Mouse (Mus musculus) gastrocnemius, postnatal 4 days (tissue): ENCODE results near the gene Mov10l1. TPM values are rescaled to one million over a fixed set of nuclear protein-coding genes. Genes with fewer than 3 reads are reported as not detected.

ENCODE experiments used
- DNase-seq, 2 experiments: peaks; one replicate each; pipeline ENCODE4 v3.0.0; 2021 to 2022; ENCODE audit warnings: low spot score in 2 of 2, mixed read lengths in 2 of 2
- long read RNA-seq, 2 experiments: library from polyadenylated mRNA; stranded (forward); transcript quantifications; one replicate each; pipeline ENCODE4 v2.0.0; 2021
- total RNA-seq, 2 experiments: library from RNA; stranded (reverse); gene quantifications; 2 replicates each; pipeline ENCODE4 v1.2.3; 2021

Mov10l1 gene
- total RNA-seq: under 1 TPM in 1 of 2 experiments, not detected in 1; 0.44 TPM
- long read RNA-seq, experiment 1: 0 reads
- long read RNA-seq, experiment 2, partial matches to known transcripts: 2 of 2 reads
- long read RNA-seq, experiment 2, other reads (novel, unspliced or antisense): 0 of 2 reads

DNA sequence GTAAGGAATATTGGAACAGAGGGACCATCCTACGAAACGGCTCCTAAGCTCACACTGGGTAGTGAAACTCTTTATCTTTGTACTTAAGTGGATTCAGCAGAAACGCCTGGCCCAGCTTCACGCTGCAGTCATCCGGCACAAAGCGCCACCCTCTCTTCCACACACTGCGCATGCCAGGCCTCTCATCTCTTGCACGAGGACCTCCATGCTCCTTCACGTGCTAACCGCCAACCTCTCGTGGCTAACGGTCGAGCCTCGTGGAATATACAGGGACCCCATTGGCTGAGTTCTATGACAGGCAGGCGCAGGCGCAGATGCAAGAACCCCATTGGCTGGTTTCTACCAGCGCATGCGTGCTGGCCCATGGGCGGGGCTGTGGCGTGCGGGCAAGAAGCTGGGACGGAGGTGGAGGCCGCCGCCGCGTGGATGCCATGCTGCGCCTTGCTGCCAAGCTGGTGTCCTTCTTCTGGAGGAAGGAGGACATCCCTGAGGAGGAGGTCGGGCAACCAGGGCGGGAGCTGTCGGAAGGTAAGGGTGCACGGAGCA lies at the start of gene Mov10l1:
TSS of gene Mov10l1 (plus strand) at position 376 of the 546 bp plus-strand sequence.
- no peak for DNase-seq

DNA sequence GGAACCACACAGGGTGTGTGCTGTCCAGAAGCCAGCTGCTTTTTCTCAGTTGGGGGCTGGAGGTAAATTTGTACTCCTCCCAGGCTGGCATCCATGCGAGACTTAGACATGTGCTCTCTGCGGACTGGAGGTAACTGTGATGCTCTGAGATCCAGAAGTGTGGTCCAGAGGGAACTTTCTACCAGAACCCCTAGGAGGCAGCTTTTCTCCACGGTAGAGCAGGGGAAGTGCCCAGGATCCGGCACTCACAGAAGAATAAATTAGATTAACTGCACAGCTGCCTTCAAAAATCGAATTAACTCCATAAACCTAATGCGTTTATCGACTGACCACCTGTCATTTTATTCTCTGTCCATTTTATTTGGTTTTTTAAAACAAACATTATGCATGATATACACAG lies 48.6 kb upstream of the Mov10l1 start:
- DNase-seq: no peak

DNA sequence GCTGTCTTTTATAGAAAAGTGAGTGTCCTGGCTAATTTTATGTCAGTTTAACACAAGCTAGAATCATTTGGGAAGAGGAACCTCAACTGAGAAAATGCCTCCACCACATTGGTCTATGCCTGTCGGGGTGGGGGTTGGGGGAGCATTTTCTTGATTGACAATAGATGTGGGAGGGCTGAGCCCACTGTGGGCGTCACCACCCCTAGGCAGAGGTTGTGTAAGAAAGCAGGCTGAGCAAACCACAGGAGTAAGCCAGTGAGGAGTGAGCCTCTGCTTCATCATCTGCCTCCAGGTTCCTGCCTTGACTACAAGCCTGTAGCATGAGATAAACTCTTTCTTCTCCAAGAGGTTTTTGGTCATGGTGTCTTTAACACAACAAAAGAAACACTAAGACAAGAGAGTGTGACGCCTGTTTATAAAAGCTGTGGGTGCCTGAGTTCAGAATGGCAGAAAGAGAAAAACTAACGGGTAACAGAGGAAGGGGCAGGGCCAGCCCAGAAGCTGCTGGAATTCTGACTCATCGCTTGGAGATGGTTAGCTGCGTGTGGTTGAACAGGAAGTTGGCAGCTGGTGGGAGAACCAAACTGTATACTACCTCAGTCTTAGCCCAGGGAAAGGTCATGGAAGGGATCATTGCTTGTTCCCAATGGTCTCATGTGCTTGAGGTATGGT lies 46.0 kb upstream of the Mov10l1 start:
- no peak for DNase-seq

DNA sequence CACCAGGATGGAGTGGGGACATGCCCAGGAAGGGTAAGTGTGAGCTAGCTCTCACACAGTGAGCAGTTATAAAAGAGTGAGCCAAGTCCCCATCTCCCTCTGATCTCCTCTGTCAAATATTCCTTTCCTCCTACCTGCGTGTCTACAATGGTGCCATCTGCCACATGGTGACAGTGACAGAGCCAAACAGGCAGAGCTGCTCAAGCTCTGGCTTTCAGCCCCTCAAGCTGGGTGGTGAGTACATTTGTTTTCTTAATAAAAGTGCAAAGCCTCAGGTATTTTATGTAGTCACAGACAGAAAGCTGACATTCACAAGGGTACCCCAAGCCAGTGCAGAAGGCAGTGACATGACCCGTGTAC lies 45.4 kb upstream of the Mov10l1 start:
- DNase-seq: no peak

DNA sequence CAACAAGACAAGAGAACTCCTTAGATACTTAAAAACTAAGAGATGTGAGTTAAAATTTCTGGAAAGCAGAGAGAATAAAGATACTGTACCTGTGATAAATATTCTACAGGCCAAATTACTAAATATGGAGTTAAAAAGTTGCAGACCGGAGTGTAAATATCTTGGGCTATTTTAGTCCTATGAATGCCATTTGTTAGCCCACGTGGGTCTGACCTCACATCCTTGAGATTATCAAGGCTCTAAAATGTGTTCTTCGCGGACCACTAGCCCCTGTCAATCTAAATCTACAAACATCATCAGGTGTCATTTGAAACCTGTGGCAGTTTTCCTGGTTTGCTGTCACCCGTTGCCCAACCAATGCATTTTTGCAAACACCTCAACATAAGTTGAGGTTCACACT lies 39.9 kb upstream of the Mov10l1 start:
- no peak for DNase-seq

DNA sequence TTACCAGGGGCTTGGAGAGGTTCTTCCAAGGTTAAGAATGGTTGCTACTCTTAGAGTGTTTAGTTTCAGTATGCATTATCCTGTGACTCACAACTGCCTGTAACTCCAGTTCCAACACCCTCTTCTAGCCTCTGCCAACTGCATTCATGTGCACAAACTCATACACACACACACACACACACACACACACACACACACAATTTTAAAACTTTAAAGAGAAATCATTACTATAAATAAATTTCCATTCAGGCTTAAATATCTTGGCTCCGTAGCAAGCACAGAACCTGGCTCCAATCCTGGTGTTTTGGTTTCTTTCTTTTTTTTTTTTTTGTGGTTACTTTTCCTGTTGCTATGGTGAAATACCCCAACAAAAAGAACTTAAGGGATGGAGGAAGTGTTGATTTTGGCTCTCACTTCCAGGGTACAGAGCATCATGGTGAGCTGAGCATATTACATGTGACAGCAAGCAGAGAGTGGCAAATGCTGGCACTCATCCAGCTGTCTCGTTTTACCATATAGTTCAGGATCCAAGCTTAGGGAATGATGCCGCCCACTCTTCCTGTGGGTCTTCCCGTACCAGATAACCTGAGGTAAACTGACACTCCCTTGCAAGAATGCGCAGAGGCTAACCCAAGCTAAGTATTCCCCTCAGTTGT lies 38.7 kb upstream of the Mov10l1 start:
- DNase-seq: no peak

DNA sequence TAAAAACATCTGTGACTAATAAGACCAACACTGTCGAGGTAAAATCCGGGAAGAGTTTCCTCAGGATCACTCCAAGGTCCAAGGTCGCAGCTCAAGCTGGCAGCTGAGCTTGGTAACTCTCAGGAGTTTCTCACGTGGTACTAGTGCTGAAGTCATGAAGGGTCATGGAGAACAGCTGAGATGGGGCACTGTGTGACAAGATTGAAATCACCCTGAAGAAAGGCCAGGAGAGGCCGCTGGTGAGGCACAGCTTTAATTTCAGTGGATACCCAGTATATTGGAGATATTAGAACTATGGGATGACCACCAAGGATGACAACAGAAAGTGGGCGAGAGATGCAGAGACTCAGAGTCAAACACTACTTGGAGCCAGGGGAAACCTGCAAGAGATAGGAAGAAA lies 35.9 kb upstream of the Mov10l1 start:
- DNase-seq: no peak

DNA sequence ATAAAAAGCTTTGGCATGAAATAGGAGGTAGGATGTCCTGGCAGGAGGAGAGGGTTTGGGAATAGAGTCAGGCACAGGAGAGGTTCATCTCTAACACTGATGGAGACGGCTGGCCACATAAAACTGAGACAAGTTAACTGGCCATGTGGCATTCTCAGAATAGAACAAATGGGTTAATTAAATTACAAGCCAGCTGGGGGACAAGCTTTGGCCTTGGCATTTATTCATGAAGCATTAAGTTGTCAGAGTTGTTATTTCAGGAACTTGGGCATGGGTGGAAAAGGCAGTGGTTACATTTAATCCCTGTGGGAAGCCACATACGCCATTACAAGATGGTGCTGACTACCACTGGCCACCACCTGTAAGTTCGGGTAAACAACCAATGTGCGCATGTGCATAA lies 31.5 kb upstream of the Mov10l1 start:
- DNase-seq: no peak

DNA sequence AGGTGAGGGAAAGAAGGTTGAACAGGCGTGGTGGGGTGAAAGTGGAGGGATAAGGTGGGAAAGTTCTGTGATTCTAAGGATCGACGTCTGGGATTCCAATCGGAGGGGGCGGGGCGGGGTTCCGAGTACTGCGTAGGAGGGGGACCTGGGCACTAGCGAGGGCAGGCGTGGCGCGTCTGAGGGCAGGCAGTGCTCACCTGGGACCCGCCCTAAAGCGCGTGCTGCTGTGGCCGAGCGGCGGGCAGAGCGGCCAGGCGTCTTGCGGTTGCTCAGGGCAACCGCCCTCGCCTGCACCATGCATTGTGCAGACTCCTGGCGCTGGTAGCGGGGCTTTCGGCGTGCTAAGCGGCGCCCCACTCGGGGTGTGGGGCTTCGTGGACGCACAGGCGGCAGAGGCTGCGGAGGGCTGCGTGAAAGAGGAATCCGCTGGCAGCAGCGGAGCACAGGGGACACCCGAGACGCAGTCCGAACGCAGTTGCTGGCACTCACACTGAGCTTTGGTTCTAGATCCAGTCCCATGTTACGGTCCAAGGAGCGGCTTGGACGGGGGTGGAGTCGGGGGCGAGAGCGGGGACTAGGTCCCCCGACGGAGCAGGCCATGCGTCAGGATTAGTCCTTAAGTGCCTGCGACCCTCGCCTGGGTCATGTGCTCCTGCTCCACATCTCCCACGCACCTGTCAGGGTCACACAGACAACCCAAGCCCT lies 28.2 kb upstream of the Mov10l1 start, which contains the start of gene Ttll8:
TSS of gene Ttll8 (minus strand) at position 51 of the 705 bp plus-strand sequence.
- no peak for DNase-seq

DNA sequence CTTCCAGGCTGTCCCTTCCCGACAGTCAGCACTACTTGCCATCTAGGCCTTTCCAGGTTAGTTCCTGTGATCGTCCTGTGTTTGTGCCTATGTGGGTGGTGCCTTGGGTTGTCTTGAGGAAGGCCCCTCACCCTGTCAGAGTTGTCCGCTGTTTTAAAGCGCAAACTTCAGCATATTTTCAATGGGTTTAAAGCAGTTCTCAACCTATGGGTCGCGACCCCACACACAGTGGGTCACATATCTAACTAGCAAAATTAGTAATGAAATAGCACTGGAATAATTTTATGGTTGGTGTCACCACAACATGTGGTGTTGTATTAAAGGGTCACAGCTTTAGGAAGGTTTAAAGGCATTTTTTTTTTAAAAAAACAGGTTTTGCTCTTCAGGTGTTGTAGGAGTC lies 27.4 kb upstream of the Mov10l1 start:
- DNase-seq: no peak

DNA sequence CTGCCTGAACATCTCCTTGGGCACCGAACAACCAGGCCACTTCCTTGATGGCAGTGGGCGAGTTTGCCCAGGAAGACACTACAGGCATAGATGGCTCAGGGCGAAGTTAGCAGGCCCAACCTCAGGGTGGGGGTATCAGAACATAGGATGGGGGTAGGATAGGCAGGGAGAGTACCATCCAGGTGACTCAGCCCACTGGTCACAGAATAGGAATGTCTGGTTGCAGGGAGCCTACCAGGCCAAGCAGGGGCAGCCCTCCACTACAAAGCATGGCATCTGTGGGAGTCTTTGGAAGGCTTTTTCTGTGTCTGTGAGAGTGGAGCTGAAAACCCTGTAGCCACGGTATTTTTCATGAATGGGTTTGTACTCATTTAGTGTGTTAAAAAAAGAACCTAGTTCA lies 25.2 kb upstream of the Mov10l1 start:
- no peak for DNase-seq

DNA sequence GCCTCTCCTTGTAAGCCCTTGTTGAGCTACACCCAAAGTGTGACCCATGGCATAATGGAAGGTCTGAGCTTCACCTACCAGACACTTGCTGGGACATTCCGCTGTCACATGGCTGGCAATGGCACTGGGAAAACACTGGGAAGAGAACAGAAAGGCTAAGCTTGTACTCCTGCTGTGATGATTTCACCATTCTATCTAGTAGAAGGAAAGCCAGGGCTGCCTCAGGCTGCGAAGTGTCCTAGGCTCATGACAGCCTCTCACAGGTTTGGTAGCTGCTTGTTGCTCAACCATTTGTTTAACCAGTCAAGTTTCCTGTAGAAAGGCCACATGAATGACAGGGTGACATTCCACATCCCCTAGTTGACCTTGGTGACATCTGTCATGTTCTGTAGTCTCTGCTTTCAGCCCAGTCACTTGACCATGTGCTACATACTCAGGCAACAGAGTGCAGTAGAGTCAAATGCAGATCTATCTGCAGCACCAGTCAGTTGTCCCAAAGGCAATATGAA lies 18.6 kb upstream of the Mov10l1 start:
- DNase-seq: no peak

DNA sequence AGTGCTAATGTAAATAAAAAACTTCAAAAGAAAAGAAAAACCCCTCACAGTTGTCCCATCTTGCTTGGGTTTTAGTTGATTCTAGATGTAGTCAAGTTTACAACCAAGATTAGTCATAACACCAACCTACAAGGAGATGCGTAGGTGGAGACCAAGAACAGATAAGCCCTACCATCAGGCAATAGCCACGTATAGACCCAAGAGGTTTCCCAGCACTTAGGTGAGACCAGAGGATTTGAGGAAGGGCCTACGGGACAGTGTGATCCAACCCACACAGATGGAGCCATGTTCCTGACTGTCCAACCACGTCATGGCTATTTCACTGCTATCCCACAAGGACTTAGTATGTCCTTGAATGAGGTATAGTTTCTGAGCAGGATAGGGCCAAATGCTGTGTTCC lies 10.4 kb upstream of the Mov10l1 start:
- DNase-seq: no peak

DNA sequence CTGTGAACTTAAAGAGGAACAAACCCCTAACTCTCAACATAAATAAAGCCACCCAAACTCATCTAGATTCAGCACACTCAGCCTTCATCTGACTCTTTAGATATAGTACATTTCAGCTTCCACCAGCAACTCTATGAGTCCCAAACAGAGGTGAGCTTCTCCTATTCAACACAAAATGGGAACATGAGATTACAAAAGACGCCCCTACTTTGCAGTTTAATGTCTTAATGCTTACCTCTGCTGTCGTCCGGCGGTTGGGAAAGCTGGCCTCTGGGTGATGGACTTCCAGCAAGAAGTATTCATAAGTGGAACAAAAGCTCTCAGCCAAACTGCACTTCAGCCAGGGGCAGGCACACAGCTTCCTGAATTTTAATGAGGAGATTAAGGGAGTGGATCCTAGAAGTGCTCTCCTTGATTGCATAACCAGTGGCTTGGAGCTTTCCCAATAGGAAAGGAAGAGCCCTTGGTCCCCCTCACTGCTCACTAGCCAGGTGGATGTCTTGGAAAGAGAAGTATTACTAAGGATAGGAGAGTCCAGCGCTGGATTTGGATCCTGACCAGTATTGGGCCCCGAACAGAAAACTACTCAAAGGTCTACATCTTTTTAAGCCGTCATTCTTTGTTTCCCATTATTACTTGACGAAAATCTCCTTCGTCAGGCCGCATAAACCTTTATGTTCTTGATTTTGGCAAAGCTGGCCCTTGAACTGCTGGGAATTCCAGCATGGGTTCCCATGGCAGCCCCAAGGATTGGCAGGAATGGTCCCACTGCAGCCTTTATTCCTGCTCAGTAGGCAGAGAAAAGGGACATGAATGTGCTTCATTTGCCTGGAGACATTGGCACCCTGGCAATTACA lies 4.2 kb upstream of the Mov10l1 start, which contains the start of gene Mlc1:
TSS of gene Mlc1 (minus strand) at position 727 of the 857 bp plus-strand sequence.
- no peak for DNase-seq

DNA sequence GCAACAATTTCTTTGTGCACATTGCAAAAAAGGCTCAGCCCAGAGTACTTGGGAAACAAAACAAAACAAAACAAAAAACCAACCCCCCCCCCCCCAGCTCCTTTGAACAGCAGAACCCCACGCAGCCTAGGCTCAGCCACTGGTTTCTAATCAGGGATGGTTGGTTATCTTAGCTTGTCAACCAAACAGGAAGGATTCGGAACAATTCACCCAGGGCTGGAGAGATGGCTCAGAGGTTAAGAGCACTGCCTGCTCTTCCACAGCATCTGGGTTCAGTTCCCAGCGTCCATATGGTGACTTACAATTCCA lies 3.6 kb upstream of the Mov10l1 start:
- no peak for DNase-seq

DNA sequence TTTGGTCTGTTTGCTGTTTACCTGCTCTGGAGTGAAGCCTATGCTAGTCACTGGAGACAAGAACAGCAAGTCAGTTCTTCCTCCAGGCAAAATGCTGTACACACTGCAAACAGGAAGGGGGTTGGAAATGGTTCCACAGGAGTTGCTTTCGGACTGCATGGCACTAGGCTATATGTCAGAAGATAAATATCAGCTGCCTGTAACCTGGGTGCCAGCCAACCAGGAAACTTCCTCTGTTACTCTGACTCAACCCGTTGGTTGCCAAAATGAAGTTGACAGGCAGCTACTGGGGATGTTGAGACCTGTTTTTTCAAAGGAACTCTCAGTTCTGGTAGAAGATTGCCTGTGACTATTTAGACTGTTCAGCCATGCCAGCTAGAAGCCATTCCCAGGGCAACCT lies 6.5 kb downstream of the Mov10l1 start:
- DNase-seq: no peak

DNA sequence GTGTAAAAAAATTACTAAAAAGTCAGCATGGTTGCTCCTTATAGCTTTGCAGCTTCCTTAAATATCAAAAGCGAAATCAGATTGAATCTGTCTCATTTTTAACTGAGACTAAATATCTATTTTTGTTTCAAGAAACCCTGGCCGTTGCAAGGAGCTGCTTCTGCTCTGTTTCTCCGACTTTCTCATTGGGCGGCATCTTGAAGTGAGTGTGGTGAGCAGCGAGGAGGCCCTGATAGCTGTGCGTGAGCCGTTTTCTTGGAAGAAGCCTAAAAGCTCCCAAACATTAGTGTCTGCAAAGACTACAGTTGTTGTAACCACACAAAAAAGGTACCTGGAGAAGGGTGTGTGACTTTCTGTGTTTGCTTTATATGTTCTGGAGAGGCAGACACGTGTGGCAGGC lies 15.9 kb downstream of the Mov10l1 start:
- no peak for DNase-seq

DNA sequence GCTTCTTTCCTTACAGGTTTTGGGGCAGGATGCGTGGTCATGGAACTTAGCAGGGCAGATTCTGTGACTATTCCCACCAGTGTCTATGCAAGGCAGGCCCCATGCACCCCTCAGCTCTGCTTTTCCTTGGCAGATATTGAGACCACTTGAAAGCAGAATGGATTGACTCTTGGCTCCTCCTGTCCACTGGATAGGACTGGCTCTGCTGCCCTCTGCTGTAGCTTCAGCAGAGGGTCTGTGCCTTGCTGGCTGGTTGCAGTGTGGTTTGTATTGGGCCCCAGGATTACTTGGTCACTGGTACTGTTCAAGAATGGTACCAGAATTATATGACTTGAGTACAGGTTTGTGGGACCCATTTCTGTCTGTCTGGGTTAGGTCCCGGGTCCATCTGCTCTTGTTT lies 16.4 kb downstream of the Mov10l1 start:
- DNase-seq: no peak

DNA sequence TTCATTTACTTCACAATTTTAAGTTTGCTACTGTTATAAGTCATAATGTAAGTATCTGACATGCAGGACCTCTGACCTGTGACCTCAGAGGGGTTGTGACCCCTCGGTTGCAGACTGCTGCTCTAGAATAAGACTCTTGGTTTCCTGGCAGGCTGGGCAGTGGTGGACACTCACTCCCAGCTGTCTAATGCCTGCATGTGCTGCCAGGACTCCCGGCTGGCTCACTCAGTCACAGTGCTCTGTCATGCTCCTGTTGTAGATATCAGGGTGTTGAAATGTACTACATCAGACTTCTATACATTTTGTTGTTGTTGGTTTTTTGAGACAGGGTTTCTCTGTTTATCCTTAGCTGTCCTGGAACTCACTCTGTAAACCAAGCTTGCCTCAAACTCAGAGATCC lies 17.7 kb downstream of the Mov10l1 start:
- DNase-seq: no peak

DNA sequence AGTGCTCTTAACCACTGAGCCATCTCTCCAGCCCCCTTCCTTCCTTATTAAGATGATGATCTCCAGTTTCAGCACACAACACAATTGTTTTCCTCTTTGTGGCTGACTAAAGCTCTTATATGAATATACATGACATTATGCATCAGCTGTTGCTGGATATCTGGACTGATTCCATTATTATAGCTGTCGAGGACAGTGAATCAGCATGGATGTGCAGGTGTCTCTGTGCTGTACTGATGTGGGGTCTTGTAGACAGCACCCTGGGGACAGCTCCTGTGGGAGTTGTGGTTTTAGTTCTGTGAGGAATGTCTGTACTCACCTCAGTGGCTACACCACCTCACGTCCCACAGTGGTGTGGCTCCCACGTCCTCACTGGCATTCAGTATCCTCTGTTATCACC lies 18.5 kb downstream of the Mov10l1 start:
- DNase-seq: no peak

DNA sequence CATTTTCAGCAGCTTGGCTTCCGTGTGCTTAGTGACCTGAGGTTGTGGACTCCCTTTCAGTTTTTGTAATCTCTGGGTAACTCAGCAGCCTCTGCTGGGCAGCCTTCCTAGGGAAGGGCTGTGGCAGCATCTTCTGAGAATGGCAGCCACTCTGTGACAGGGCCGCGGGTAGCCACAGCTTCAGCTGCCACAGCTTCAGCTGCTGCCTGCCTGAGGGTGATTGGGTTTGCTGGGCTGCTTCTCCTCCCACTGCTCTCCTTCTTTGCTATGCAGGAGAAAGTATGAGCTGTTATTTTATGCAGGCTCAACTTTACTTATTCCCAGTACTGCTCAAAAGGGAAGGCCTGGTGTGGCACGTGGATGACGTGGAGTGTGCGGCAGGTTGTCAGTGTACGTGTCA lies 24.3 kb downstream of the Mov10l1 start:
- DNase-seq: no peak
